Mouse (Mus musculus) activated CD4-positive, CD25-positive, alpha-beta regulatory T cell, adult 4 months (primary cell): Measurements from ENCODE around the gene Ptgfrn. TPM values are rescaled to one million over a fixed set of nuclear protein-coding genes. Genes with fewer than 3 reads are reported as not detected.

Experiments
- ATAC-seq: one replicate; pipeline ENCODE4 v1.8.0; 2017
- polyA plus RNA-seq, 2 experiments: library from polyadenylated mRNA; unstranded; fragments of 100-300 nt; shearing (Covaris generic); gene quantifications; one replicate each; pipeline ENCODE4 v1.2.1; 2017

The Ptgfrn gene
- polyA plus RNA-seq, 2 experiments from 2014 or later: 1.1 to 1.5 TPM

- ATAC-seq: peak; percentile 96
These were observed 111.2 kb downstream of the Ptgfrn start for GRCm38 (mm10) chr3:100998904-100999340.

DNA sequence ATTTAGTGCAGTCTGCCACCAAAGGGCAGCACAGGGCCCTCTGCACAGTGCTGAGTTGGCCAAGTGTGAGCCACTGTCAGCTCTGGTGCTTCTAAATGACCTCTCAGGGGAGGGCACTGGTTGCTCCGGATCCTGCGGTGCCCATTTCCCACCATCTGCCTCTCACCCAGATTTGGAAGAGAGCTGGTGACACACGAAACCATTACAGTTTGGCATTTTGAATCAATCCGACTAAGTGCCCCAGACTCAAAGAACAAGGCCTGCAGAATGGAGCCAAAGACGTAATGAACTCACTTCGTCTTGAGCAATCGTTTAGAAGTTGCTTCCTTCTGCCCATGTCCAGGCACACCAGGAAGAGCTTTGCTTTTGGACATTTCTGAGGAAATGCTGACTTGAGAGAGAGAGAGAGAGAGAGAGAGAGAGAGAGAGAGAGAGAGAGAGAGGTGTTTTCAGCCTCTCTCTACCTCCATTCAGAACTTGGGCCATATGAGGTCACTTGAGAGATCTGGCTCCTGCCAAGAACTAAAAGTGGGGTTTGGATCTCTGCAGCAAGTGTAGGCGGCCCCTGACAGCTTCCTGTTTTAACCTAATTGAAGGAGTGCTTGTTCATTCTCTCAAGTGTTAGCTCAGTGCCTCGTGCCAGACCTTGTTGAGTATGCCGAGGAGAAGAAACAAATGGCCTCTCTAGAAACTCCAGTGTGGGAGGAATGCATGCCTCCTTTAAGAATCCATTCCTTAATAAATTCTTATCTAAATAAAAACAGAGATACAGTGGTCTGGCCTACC is 112.1 kb downstream of the Ptgfrn start:
- ATAC-seq: no peak

GRCm38 (mm10) chr3:100994252-100994651 is 115.8 kb downstream of the Ptgfrn start:
- no peak for ATAC-seq

GRCm38 (mm10) chr3:100993718-100994117 is 116.4 kb downstream of the Ptgfrn start:
- peak; percentile 42 for ATAC-seq

- no peak for ATAC-seq
These were observed 116.9 kb downstream of the Ptgfrn start for GRCm38 (mm10) chr3:100993158-100993557.

Other genes starting within 250 kb of the Ptgfrn start
- gene Trim45, start 188.1 kb downstream of the Ptgfrn start, polyA plus RNA-seq: 1 to 10 TPM in 1 of 2 experiments, under 1 TPM in 1; 0.54 to 1.3 TPM
- gene Ttf2, start 140.6 kb downstream of the Ptgfrn start, polyA plus RNA-seq: 10 to 100 TPM; 13.0 to 14.8 TPM
- gene Cd101, start 80.7 kb downstream of the Ptgfrn start, polyA plus RNA-seq: 10 to 100 TPM; 11.3 to 21.4 TPM
- gene Cd2, start 177.7 kb upstream of the Ptgfrn start, polyA plus RNA-seq: 1,000 to 10,000 TPM; 1,534 to 1,587 TPM